Mouse (Mus musculus) gastrocnemius, postnatal 10 days (tissue): Measurements from ENCODE around the gene Ddx1. TPM values are rescaled to one million over a fixed set of nuclear protein-coding genes. Genes with fewer than 3 reads are reported as not detected.
A peak's percentile ranks its signal among the peaks of the same experiment; 100 is the strongest.

Experiments used
- DNase-seq: peaks from one replicate; pipeline ENCODE4 v3.0.0; 2021; ENCODE audit warnings: mixed read lengths
- long read RNA-seq, 2 experiments: library from polyadenylated mRNA; stranded (forward); transcript quantifications; one replicate each; pipeline ENCODE4 v2.0.0; 2021
- total RNA-seq, 2 experiments: library from RNA; stranded (reverse); gene quantifications; 2 replicates each; pipeline ENCODE4 v1.2.3; 2021

Gene Ddx1
- 100 to 1,000 TPM; 103 to 107 TPM for total RNA-seq
- long read RNA-seq, experiment 1, full-length matches to known transcripts = 202 of 221 reads
- long read RNA-seq, experiment 1, partial matches to known transcripts = 6 of 221 reads
- long read RNA-seq, experiment 1, other reads (novel, unspliced or antisense) = 13 of 221 reads
- long read RNA-seq, experiment 2, full-length matches to known transcripts = 194 of 209 reads
- long read RNA-seq, experiment 2, partial matches to known transcripts = 9 of 209 reads
- long read RNA-seq, experiment 2, other reads (novel, unspliced or antisense) = 6 of 209 reads

DNA sequence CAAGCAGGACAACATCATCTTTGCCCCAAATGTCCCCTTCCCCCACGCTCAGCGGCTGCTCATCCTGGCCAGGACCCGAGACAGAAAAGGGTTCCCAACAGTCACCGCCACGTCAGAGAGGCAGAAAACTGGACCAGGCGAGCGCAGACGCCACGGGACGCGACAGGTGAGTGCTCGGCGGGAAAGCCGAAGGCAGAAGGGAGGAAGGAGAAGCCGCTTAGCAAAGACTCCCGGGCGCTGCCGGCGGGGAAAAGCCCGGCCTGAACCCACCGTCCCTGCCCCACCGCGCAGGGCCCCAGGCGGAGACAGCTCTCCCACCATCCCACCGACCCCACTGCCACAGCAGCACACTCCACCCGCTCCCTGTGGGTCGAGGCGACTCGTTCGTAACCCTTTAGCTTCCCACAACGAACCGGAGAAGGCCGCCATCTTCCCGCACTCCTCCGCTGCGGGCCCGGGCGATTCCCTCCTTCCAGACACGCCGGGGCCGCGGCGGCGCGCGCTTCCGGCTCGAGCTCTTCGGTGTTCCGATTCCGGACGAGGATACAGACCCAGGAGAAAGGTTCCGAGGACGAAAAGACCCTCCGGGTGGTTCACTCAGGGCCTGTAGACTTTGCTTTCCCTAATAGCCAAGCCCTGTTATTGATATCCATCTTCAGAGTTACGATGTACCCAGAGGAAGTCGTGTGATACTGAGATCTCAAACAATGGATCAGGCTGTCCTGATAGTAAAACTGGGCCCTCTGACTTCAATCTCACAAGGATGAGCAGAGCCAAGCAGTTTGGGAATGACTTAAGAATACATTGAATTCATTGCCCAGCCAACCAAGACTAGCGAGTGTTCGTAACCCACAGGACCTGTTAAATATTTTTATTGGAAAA is at the start of gene Ddx1:
Gene Ddx1, minus strand, starts transcription at position 523 of the 882 bp plus-strand sequence.
- peak; percentile 77 for DNase-seq

DNA sequence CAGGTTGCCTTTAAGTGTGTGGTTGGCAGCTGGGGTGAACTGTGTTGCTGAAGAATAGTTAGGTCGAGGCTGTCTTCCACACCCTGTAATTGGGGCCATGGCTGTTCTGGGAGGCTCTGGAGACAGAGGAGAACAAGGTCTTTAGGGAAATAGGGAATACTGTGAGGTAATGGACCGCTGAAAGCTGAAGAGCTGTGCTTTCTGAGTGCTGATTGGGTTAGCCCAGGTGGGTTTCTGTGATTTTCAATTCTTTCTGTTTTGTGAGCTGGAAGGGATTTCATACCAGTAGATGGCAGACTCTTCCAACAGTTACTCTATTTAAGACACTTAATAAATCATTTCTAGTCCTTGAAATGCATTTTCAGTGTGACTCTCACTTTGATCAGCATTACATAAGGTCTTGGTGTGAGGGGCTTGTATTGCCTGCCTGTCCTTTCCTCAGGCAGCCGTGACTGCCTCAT is 44.4 kb upstream of the Ddx1 start:
- DNase-seq = no peak

DNA sequence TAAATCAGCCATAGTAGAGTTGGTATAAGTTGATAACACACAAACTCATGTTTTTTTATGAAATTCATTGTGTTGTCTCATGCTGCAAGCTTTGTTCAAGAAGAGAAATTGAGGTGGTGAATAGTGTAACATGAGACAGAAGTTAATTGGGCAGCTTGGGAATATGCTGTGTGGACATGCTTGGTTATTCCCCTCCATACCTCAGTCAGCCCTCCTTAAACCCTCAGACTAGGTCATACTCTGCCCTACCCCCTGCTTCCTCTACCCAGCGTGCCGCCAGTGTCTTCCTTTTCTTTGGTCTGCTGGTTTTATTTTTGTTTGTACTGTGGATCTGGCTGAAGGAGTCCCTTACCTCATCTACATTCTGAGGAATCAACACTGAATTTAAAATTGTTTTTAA is 42.4 kb upstream of the Ddx1 start:
- DNase-seq = no peak

DNA sequence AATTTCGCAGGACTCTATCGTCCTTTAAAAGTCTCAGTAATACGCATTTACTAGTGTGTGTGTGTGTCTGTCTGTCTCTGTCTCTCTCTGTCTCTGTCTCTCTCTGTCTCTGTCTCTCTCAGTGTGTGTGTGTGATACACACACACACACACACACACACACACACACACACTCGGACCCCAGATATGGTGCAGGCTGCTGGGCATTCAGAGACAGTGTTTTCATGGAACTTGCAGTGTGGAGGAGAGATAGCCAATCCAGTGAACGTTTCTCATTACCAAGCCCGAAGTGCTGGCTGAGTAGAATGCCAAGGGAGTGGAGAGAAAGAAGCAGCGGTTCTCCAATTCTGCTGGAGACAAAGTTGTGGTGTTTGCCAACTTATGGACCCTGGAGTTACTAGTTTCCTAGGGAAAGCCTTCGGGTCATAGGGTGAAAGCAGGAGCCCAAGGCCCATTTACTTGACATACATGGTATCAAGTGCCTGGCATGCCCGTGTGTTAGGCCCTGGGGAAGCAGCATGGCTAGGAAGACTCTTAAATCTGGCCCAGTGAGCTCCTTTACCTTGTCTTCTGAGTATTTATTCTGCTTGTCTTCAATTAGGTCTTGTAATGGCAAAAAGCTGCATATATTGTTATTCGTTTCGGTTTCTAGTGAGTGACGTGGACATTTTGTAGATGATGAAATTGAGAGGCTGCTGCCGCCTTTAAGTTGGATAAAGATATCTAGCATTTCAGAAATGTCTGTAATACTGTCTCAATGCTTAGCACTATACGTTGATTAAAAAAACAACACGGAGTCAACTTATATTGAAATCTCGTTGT is 20.8 kb upstream of the Ddx1 start:
- no peak for DNase-seq

DNA sequence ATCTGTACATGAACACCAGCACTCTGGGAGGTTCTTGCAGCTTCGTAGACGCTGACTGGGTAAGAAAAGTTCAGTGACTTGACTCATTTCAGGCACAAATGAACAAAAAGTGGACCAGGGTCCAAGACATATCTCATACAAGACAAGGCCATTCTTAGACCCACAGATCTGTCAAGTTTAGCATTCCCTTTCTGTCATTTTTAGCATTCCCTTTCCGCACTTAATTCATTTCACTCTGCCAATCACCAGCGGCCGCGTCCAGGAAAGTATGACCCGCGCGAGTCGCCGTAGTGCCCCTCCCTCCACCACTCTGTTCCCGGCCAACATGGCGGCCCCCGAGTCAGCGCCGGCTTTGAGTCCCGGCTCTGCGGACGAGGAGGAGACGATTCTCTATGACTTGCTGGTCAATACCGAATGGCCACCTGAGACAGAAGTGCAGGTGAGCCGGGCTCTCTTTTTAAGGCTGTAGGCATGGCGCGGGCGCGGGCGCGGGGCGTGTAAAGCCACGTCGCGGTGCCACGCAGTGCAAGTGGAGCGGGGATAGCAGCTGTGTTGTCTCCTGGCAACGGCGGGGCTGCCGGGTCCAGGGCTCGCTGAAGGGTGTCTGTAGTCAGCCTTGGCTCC is 19.9 kb upstream of the Ddx1 start, which contains the start of gene Nbas:
Gene Nbas, plus strand, starts transcription at position 308 of the 624 bp plus-strand sequence.
- peak; percentile 87 for DNase-seq

DNA sequence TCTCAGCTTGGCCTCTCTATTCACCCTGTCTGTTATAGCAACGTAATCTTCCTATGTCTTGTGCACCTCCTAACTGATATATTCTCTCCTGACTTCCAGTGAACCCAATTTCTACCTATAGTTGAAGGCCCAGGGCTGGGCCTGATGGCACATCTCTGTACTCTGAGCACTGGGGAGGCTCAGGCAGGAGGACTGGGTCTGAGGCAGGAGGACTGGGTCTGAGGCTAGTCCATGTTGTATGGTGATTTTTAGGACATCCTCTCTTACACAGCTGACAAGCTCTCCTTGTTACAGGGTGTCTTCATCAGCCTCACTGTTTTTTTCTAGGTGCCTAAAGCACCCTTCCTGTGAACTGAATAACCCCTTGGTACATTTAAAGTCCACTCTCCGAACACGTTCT is 19.4 kb upstream of the Ddx1 start:
- no peak for DNase-seq

DNA sequence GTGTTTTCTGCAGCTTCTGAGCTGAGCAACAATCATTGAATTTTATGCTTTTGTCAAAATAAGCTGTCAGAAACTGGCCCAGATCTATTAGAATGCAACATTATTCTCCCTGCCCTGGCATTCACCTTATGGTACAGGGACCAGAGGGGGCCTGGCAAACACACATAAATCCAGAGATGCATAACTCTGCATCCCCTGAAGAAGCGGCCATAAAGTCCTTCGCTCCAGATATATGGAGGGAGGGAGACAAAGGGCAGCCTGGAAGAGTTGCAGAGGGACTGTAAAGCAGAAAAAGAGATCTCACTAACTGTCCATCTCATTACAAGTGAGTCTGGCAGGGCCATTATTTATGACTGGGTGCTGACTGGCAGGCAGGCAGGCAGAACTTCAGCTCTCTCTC is 6.7 kb upstream of the Ddx1 start:
- no peak for DNase-seq

DNA sequence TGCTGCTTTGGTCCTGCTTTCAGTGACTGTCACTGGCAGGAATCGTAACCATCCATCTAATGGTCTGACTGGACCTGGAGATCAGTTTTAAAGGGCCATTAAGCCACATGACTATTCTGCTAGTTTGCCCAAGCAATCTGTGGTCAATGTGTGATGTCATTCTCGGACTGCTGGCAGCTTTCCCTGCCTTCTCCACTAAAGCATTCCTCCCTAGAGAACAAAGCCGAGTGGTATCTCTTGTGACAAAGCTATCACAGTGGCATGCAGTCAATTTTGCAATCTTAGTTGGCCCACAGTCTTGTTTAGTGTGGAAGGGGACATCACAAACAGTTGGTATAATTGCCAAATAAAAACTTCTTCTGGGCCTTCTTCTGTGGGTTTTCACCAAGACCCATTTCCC is 6.1 kb upstream of the Ddx1 start:
- DNase-seq = no peak

DNA sequence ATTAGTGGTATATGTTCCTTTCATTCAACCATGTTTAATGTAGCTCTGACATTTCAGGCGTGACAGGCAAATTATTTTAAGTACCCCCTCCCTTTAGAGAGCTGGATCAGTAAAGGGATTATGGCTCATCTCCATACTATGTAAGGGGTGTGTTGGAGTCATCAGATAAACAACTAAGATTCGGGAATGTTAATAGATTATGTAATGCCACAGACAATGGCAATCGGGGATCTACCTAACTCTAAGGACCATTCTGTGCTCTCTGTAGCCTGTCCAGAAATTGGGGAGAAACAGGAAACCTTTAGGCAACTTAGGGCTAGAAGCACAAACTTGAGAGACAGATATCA is 533 bp upstream of the Ddx1 start:
- DNase-seq = no peak

DNA sequence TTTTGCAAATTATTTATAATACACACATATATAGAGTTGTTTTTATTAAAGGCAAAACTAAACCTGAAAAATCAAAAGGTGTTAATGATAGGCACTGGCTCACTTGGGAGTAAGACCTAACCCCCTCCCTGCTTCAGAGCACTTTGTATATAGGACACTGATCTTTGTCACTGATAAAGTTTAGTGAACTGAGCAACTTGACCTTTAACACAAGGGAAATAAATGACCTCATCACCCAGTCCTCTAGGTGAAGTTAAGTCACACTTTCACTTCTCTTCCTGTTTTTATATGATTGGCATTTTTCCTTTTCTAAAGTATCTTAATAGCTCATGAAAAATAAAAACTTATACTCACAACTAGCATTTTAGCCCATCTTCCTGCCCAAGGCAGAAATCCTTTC is 6.6 kb downstream of the Ddx1 start:
- no peak for DNase-seq

DNA sequence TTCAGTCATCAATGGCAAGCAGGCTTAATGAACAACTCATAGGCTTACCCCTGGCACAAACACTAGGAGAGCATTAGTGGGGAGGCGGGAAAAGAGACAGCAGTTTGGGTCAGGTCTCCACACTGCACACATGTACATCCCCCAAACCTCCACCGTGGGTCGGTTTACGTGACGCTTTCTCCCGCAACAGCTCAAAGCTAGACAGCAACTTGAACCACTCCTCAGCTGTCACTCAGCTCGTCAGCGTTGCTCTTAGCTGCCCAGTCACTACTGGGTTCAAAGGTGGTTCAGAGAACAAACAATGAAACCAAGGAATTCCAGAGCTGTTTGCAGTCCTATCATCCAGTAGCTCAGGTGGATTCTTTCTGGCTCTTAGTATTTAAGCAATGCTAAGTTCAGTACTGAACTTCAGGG is 30.9 kb downstream of the Ddx1 start:
- no peak for DNase-seq

DNA sequence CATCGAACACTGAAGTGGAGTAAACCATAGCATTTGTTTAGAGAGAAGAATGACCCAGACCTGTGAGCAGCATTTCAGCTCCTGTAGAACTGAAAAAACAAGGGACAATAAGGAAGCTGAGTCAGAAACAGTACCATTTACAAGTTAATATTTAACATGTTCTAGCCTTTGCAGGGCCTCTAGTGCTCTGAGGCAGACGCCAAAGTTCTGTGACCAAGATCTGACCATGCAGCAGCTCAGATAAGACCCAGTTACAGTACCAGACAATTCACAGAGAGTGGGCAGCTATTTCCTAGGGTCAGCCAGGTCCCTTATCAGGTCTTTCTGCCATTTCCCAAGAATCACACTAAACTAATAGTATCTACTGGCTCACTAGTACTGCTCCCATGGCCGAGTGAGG is 31.4 kb downstream of the Ddx1 start:
- no peak for DNase-seq

DNA sequence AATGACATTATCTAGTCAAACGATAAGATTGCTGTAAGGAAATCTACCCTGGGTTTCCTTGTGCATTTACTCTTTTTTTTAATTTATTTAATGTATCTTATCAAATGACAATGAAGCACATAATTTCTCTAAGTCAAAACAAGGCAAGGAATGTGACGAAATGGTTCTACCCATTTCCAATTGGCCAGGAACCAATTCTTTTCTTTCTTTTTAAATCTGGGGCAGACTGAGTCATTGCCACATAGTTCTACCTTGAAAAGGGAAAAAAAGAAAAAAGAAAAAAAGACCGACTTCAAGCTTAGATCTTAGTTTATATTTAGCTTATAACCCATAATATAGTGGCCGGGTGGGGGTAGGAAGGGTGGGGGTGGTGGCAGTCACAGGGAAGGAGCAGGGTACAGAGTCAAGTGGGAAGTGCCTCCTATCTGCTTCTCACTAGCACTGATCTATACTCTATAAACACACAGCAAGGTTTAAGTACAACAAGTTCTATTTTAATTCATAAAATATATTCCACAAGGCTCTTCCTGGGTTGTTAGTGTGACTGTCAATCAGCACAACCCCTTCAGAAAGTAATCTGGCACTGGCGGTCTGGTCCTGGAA is 32.4 kb downstream of the Ddx1 start:
- DNase-seq = no peak

DNA sequence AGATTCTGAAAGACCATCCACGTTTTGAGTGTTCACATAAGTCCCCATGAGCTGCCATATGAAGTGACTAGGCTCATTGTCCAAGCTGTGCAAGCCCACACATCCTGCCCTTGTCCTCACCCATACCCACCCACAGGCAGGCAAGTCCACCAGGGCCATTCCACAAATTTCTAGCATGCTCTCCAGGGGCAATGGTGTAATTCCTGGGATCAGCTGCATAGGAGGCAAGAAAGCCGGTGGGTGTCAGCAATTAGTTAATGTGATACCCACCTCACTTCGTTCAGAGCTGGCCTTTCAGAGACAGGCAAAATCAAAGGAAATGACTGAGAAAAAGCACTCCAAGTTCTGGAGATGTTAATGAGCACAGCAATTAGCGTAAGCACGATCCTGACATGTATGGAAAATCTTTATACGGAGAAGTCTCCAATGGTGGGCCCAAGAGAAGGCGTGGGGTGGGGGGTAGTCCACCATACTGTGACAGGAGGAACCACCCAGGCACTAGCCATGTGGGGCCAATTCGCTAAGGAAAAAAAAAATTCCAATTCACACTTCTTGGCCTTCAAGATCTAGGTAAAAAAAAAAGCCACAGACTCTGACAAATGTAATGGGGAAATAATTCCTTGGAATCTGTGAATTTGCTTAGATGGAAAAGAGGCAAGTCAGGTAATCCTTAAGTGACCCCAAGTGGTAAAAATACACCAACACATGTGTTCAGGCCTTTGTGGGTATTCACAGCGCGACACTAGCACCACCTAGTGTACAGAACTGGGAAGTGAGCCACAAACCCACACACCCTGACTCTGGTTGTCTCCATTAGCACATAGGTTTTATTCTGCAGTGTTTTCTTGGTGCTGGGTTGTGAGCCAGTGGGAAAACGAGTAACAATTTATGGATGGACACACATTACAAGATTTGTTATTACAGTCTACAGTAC is 34.4 kb downstream of the Ddx1 start:
- peak; percentile 77 for DNase-seq

DNA sequence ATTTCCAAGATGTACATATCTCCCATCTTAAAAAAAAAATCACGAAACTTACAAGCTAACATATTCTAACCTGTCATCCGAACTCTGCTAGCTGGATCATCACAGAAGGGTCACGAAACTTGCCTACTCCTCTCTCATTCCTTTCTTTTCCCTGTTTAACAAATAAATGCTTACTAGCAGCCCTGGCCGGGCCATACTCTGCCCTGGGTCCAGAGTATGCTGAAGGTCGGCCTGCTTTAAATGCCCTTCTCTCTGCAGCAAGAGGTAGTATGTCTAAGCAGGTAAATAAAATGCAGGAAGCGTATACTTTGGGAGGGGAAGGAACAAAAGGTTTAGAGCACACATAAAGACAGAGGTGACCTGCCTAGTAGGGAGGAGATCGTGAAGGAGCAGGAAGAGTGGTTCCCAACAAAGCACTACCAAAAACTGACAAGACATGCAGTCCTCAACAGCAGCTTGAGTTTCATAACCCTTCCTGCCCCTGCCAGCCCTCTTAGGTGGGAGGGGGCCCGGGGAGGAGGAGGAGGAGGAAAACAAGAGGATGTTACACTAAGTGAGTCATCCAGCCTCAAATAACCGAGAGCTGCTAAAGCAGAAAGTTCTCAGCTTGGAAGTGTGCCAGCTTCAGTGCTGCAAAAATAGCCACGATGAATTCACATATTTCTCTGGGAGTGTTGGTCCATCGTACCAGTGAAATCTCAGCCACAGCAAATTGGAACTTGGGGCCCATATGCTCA is 37.1 kb downstream of the Ddx1 start:
- peak; percentile 57 for DNase-seq

DNA sequence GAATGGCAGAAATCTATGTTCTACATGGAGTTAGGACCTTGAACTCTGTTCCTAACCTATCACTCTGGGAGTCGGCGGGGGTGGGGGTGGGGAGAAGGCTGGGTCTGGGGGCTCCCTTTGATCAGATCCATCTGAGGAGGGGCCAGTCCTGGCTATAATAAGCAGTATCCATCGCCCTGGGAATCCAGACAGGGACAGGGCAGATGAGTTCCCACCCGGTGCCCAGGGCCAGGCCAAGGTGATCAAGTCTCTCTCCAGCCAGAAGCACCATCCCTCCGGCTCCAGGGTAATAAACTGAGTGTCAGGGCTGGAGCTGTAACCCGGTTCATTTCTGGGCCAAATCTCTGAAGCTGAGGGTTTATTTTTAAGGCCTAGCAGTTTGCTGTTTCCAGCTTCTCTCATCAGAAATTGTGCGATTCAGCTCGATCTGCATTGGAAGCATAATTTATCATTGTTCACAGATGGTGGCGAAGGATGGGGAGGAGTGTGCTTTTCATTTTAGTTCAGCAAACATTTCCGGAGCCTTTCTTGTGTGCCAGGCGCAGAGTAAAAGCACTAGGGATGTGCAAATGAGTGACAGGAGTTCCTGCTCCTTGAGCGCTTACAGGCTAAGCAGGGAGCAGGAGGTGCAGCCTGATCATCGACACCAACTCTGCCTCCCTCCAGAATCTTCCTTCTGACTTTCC is 39.2 kb downstream of the Ddx1 start:
- no peak for DNase-seq

DNA sequence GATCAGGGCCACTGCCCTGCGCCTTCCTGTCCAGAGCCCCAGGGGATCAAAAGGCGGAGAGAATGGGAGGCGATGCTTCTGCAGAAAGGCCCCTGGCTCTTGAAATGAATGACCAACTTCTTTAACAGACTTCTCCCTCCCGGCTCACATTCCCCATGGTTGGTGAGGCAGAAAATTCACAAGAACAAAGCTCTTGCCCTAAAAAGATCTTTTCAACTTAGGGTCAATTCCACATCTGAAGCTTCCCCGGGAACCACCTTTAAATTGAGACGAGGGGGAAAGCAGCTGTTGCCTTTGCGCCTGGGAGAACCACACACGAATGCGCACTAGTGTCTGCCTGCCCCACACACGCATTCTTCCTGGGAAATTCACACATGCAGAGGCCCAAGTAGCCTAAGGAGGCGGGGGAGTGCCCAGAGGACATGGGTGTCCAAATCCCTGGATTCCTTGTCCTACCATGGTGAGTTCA is 40.0 kb downstream of the Ddx1 start:
- no peak for DNase-seq

DNA sequence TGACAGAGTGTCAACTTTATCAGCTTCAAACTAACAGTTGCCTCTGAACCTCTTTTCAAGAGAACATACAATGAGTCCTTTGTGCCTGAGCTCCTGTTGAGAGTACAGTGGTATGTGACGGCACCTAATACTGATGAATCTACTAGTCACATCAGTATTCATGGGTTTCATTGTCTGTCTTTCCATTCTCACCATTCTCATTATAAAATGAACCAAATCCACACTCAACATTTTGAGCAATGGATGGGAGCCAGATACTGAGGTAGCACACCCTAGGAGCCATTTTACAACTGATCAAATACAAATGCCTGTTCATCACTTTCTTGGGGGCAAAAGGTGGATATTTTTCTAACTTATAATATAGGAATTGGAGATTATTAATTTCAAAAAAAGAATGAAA is 40.5 kb downstream of the Ddx1 start:
- no peak for DNase-seq

DNA sequence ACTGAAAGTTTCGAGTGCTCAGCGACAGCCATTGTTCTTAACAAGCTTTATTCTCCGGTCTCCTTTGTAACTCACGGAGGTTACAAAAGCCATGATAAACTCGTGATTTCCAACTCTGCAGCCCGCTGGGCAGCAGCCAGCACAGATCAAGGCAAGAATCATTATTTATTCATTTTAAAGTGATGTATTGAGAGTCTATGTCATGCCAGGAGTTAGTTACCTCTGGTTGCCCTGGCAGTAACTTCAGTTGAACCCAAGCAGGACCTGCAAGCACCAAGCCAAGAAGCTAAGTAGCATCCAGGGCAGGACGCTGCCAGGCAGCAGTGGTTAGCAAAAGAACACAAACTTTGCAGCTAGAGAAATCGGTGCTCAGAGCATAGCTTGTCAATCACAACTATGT is 41.9 kb downstream of the Ddx1 start:
- no peak for DNase-seq
